Mouse (Mus musculus): Measurements from ENCODE around the gene Tbxa2r.

Gene Tbxa2r

DNA sequence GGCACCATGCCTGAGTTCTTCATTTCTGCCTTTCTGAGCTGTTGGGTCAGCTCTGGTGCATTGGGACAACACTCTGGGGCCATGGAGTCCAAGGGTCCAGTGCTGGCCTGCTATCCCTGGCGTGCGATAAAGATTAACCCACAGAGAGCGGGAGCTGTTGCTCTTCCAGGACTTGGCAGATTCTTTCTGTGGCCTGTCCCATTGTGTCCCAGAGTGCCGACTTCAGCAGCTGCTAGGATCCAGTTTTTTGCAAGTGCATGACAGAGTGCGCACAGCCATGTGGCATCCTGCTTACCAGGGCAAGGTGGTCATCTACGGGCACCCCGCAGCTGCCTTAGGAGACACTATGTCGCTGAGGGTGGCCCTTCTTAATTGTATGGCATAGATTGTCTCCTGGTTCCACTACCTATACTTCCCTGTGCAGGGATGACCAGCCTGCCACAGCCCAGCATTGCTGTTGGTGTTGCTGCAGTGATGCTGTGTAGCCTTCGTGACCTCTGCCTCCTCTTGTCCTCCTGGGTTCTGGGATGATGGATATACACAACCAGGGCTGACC lies 28.1 kb upstream of the Tbxa2r start:
- DNase-seq = peak; percentile 91

- peak; percentile 90 for DNase-seq
These were observed 27.2 kb upstream of the Tbxa2r start for GRCm38 (mm10) chr10:81301321-81301720.

GRCm38 (mm10) chr10:81302288-81302687 lies 26.2 kb upstream of the Tbxa2r start:
- peak; percentile 95 for DNase-seq

DNA sequence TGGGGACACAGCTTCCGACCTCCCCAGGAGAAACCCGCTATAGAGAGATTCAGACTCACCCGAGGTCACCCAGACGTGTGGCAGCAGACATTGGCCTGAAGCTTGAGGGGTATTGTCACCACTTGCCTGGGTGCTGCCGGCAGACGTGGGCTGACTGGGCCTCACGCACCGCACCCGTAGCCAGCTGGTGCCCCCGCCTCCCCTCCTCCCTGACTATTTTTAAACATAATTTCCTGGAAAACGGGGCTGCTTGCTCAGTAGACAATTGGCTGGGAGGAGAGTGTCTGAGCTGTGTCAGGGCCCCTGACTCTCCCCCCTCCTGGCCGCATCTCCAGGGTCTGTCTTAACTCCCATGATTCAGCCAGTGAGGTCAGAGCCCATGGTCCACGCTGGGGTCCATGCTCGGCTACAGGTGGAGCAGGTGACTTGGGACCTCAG lies 25.7 kb upstream of the Tbxa2r start:
- peak; percentile 96 for DNase-seq

- DNase-seq = peak; percentile 96
These were observed 25.3 kb upstream of the Tbxa2r start for GRCm38 (mm10) chr10:81303258-81303657.

DNA sequence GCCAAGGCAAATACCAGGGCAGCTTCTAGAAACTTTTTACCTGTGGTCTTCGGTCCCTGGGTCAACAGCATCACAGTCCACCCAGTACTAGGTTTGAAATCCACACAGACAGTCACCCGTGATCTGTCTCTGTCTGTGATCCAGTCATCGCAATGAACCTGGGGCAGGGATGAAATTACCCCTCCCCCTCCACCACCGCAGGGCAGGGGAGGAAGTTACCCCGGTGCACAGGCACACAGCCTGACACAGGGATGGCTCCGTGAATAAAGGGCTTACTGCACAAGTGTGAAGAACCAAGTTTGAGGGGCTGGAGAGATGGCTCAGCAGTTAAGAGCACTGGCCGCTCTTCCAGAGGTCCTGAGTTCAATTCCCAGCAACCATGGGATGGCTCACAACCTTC lies 24.8 kb upstream of the Tbxa2r start:
- no peak for DNase-seq

DNA sequence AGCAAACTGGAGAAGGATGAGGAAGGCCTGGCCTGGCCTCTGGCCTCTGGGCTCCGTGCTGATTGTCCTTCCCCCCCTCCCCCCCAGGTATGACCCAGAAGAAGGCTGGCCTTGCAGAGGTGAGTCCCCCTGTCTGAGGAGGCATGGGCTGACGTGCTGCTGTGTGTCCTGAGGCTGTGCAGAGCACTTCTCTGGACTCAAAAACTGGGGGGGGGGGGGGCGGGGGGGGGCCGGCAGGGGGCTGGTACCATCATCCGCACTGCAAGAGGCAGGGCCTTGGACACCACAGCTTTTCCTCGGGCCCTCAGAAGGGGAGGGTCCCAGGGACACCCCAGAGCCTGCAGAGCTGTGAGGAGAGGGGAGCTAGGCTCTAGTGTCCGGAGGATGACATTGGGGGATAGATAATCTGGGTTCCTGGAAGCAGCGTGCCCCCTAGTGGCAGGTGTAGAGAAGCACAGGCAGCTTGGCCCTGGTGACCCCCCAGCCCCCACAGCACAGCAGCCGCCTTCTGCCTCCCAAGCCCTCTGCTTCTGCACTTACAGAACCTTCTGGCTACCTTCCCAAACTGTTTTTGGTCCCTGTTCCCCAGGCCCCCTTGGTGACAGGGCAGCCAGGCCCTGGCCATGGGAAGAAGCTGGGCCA lies 23.8 kb upstream of the Tbxa2r start:
- peak; percentile 96 for DNase-seq

DNA sequence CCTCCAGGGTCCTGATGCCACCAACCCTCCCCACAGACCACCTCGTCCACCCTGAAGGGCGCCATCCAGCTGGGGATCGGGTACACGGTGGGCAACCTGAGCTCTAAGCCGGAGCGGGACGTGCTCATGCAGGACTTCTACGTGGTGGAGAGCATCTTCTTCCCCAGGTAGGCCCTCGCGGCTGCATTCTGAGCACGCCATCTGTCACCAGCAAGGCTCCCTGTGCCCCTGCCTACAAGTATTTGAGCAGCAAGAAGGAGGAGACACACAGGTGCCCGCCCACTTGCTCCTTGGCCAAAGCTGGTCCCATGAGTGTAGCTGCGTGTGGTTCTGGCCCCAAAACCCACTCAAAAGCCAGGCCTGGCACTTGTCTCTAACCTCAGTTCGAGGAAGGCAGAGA lies 22.9 kb upstream of the Tbxa2r start:
- DNase-seq = no peak

GRCm38 (mm10) chr10:81306173-81306668 lies 22.3 kb upstream of the Tbxa2r start:
- peak; percentile 91 for DNase-seq

DNA sequence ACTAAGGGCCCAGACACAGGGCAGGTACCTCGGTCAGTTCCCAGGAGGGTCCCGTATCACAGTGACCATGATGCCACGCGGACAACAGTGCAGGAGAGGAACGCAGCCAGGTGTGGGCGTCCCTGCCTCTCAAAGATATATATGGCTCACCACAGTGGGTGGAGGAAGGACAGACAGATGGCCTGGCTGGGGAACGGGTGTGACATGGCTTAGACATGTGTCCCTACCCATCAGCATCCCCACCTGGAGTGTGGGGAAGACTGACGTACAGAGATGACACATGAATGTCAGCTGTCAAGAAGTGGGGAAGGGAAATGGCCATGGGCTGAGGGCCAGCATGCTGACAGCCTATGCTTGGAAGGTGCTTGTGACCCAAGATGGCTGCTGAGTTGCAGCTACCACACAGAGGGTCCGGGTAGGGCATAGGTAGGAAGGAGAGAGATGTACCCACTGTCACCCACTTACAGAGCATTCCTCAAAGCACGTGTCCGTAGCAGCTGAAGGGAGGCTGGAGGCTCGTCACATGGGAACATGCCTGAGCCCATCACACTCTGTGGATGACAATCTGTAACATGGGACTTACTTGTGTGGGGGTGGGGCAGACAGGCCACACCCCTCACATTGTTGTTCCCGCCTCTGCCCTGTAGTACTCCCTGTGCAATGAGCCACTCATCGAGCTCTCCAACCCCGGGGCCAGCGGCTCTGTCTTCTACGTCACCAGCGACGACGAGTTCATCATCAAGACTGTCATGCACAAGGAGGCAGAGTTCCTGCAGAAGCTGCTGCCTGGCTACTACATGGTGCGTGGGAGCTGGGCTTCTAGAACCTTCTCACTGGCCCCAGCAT lies 21.5 kb upstream of the Tbxa2r start:
- DNase-seq = peak; percentile 92

- no peak for DNase-seq
These were observed 19.0 kb upstream of the Tbxa2r start for GRCm38 (mm10) chr10:81309571-81309970.

DNA sequence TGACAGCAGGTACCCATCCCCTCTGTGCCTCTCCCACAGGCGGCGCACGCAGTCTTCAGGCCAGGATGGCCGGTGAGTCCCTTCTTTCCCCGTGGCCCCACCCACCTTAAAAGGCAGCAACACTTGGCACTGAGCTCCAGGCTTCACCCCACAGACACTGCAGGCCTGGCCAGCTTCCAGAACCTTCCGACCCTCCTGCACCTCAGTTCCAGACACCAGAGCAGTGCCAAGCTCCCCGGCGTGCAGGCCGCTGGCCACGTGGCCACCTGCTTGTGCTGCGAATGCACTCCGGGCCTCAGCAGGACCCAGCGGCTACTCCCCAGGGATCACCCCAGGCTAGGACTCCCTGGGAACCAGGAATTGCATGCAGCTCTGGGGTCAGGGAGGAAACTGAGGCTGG lies 14.9 kb upstream of the Tbxa2r start:
- no peak for DNase-seq

DNA sequence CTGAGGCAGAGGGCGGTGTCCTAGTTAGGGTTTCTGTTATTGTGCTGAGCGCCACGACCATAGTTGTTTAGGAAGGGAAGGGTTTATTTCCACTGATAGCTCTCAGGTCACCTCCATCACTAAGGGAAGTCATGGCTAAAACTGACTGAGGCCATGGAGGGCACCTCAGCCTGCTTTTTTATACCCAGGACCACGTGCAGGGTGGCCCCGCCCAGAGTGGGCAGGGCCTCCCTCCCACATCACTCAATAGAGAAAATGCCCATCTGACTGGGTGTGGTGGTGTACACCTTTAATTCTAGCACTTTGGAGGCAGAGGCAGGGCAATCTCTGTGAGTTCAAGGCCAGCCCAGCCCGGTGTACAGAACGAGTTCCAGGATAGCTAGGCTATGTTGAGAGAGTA lies 14.3 kb upstream of the Tbxa2r start:
- DNase-seq = no peak

GRCm38 (mm10) chr10:81315587-81315986 lies 12.9 kb upstream of the Tbxa2r start:
- DNase-seq = peak; percentile 91

DNA sequence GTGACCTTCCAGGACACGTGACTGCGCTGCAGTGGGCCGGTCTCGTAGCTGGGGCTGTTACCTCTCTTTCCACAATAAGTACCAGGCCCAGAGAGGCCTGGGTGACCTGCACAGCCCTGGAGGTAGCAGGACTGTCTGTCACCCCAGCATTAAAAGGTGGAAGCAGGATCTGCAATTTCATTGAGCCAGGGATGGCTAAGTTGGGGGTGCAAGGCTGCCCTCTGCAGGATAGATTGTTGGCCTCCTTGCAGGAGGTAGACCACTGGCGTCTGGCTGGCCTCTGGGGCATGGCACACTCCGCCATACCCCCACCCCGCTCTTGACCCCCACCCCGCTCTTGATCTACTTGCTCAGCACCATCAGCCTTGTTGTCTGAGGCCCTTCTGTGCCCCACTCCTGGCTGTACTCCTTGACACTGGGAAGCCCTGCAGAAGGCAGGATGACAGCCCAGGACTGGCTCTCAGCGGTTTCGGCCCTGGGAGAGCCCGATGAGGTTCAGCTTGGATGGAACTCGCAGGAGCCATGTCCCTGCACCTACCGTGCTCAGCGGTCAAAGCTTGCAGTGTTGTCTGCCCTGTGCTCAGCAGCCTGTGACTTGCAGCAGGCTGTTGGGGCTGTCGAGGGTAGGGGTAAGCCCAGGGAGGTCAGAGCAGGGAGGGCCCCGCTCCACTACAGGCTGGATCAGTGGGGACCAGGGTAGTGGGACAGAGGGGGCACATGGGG lies 12.0 kb upstream of the Tbxa2r start:
- DNase-seq = no peak

DNA sequence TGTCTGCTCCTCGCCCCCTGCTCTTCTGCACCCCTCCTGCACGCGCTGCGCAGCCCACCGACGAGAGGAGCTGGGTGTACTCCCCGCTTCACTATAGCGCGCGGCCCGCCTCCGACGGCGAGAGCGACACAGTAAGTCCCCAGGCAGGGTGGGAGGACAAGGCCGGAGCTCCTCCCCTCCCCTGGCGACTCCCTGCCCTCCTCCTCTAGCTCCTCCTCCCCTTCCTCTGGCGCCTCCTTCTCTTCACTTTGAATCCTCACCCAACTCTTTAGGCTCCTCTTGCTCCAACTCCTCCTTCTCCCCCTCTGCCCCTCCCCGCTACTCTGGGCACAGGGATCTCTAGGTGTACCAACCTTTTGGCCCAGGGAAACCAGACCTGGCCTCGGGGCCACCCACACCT lies 11.3 kb upstream of the Tbxa2r start:
- DNase-seq = peak; percentile 96

GRCm38 (mm10) chr10:81318589-81319329 lies 9.8 kb upstream of the Tbxa2r start:
- DNase-seq = peak; percentile 96

DNA sequence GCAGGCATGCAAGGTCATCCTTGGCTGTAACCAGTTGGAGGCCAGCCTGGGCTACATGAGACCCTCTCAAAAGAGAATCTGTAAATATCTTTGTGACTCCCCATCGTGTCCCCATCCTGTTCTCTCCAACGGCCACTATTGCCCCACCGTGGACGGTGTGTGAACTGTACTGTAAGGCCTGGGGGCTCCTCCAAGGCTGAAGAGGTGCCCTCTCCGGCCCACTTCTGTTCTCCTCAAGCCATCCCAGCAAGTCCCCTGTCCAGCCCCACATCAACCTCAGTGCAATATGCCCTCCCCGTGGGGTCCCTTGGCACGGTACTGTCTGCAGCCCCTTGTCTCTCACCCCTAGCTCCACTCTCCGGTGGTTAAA lies 9.2 kb upstream of the Tbxa2r start:
- DNase-seq = peak; percentile 96

- DNase-seq = no peak
These were observed 8.6 kb upstream of the Tbxa2r start for GRCm38 (mm10) chr10:81319741-81320549.

- DNase-seq = peak; percentile 100
These were observed 7.8 kb upstream of the Tbxa2r start, which contains the start of gene Cactin for GRCm38 (mm10) chr10:81320550-81321347. Gene Cactin, plus strand, starts transcription at chr10:81321103.

- no peak for DNase-seq
These were observed 7.1 kb upstream of the Tbxa2r start for GRCm38 (mm10) chr10:81321436-81321835.
